Mouse (Mus musculus) heart, embryonic 16.5 days (tissue): ENCODE measurements around the gene Tgfb3. TPM values are rescaled to one million over a fixed set of nuclear protein-coding genes. Genes with fewer than 3 reads are reported as not detected.

Experiments used
- ATAC-seq: fragments of 200-750 bp; cut with Nextera tagmentation; replicated peaks from 2 replicates; pipeline ENCODE4 v1.8.0; 2017; ENCODE audit warnings: moderate number of reproducible peaks; ENCODE audit not compliant: insufficient read depth, low FRiP score; ENCODE audit errors: extremely low read depth
- H3K27ac ChIP-seq: fragments of 300-500 bp; sonication (generic); 2 replicates; pipeline ENCODE4 v1.5.1; 2014; ENCODE audit warnings: mild to moderate bottlenecking, low read length, control low read depth, moderate library complexity
- H3K27me3 ChIP-seq: fragments of 300-500 bp; sonication (generic); 2 replicates; pipeline ENCODE4 v1.6.1; 2014; ENCODE audit warnings: low read length, mixed read lengths; ENCODE audit not compliant: control insufficient read depth, insufficient read depth
- H3K36me3 ChIP-seq: fragments of 300-500 bp; sonication (generic); 2 replicates; pipeline ENCODE4 v1.6.1; 2014; ENCODE audit not compliant: control insufficient read depth, insufficient read depth
- H3K4me1 ChIP-seq: fragments of 300-500 bp; sonication (generic); 2 replicates; pipeline ENCODE4 v1.6.1; 2014; ENCODE audit warnings: low read length, mixed read lengths; ENCODE audit not compliant: control insufficient read depth, insufficient read depth
- H3K4me2 ChIP-seq: fragments of 300-500 bp; sonication (generic); 2 replicates; pipeline ENCODE4 v1.6.1; 2014; ENCODE audit warnings: low read depth, mild to moderate bottlenecking, control low read depth, low read length
- H3K4me3 ChIP-seq: fragments of 300-500 bp; sonication (generic); 2 replicates; pipeline ENCODE4 v1.5.1; 2014; ENCODE audit warnings: mild to moderate bottlenecking, control low read depth, low read length
- H3K9ac ChIP-seq: fragments of 300-500 bp; sonication (generic); 2 replicates; pipeline ENCODE4 v1.6.1; 2014; ENCODE audit warnings: low read length, control low read depth
- H3K9me3 ChIP-seq: fragments of 300-500 bp; sonication (generic); replicated peaks from 2 replicates; pipeline ENCODE4 v1.6.1; 2016; ENCODE audit warnings: low read length; ENCODE audit not compliant: control insufficient read depth
- WGBS: fragments of 180-500 bp; shearing (Covaris S2); extraction: QIAGEN DNeasy Blood & Tissue Kit; methylation state at CpG from one replicate; pipeline ENCODE4 v1.1.7; 2014; 5-methylcytosine and 5-hydroxymethylcytosine counted together
- polyA plus RNA-seq: library from polyadenylated mRNA; unstranded; fragments of >200 nt; fragmentation: Nextera tagmentation; extraction: Ambion mirVana; gene quantifications from 2 replicates; pipeline ENCODE4 v1.2.1, GENCODE M21; 2015

The Tgfb3 gene
- polyA plus RNA-seq, 1 experiment from 2014 or later: 23.9 TPM

DNA sequence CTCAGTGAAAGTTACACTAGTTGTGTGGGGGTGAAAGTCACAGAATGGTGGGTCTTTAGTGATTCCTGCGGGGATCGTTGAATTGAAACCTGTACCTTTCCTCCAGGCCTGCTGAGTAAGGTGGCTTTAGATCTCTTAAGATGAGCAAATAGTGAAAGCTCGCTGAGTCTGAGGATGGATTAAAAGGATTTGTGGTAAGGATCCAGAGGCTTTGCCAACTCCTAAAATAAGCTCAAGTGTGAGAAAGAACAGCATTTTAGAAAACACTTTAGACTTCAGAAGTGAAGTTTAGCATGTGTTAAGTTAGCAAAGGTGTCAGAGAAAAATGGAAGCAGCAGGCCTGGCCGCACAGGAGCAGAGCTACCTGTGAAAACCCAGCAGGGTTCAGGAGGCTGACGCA is 61.5 kb downstream of the Tgfb3 start:
- 73% methylated on average over 5 of the region's 5 CpGs for WGBS
- H3K9me3 ChIP-seq: no peaks in the 10 kb centered on the region
- no peak overlapping the region for H3K4me2 ChIP-seq
- H3K9ac ChIP-seq: no peak overlapping the region
- H3K4me1 ChIP-seq: no peaks in the 10 kb centered on the region; the same call in 1 of the 2 replicates
- no peak for ATAC-seq
- no peak overlapping the region for H3K27ac ChIP-seq
- H3K4me3 ChIP-seq: no peak overlapping the region
- H3K36me3 ChIP-seq: peaks cover 5% of the 10 kb centered on the region; the same call in 1 of the 2 replicates
- no peaks in the 10 kb centered on the region for H3K27me3 ChIP-seq

DNA sequence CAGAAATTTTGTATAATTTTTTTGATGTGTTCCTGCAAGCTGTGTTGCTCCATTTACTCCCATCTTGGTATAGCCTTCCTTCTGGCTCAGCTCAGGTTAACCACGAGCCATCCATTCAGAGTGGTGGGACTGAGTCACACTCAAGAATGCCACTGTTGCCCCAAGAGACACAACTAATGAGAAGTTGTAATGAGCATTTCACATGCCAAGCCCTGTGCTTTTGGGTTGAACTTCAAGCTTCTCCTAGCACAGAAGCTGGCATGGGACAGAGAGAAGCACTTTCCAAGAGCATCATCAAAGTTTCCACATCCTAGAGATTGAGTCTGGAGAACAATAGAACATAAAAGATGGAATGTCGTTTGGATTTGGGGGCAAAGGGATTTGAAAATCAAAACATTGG is 63.7 kb downstream of the Tgfb3 start:
- ATAC-seq: no peak
- H3K4me3 ChIP-seq: no peak overlapping the region
- H3K4me1 ChIP-seq: no peaks in the 10 kb centered on the region
- H3K4me2 ChIP-seq: no peak overlapping the region
- 66% methylated on average over 2 of the region's 2 CpGs for WGBS
- no peaks in the 10 kb centered on the region for H3K9me3 ChIP-seq
- H3K36me3 ChIP-seq: peaks cover 5% of the 10 kb centered on the region; the same call in 1 of the 2 replicates
- no peak overlapping the region for H3K9ac ChIP-seq
- no peaks in the 10 kb centered on the region for H3K27me3 ChIP-seq
- H3K27ac ChIP-seq: no peak overlapping the region

DNA sequence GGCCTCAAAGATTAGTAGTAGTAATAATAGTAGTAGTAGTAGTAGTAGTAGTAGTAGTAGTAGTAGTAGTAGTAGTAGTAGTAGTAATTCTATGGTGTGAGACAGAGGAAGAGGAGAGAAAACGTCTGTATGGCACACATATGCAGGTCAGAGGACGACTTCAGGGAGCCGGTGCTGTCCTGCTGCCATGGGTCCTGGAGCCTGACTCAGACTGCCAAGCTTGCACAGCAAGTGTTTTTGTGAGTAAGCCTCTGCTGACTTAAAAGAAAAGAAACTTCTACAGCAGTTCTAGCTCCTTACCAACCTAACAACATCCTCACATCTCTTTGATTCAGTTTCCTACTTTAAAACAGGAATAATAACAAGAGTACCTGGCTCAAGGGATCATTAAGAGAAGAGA is 64.2 kb downstream of the Tgfb3 start:
- no peaks in the 10 kb centered on the region for H3K9me3 ChIP-seq
- no peak overlapping the region for H3K9ac ChIP-seq
- H3K27me3 ChIP-seq: no peaks in the 10 kb centered on the region
- no peak overlapping the region for H3K27ac ChIP-seq
- peaks cover 5% of the 10 kb centered on the region; the same call in 1 of the 2 replicates for H3K36me3 ChIP-seq
- 86% methylated on average over 3 of the region's 3 CpGs for WGBS
- no peak overlapping the region for H3K4me3 ChIP-seq
- no peak for ATAC-seq
- H3K4me1 ChIP-seq: no peaks in the 10 kb centered on the region
- H3K4me2 ChIP-seq: no peak overlapping the region

DNA sequence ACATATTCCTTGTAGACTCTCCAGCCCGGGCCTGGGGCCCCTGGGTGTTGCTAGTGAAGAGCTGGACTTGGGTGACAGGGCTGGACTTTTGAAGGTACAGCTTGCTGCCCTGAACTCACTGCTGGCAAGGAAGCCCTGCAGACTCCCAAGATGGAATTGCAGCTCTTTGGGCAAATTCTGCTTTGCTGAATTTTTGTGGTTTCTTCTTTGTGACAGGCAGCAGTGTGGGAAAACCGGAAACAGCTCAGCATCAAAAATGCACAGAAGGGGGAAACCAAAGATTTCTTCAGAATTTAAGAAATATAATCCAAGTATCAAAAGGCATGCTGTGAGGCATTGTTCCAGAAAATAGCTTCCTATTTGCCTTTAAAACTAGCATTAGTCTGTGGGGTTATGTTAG is 64.7 kb downstream of the Tgfb3 start:
- peaks cover 5% of the 10 kb centered on the region; the same call in 1 of the 2 replicates for H3K36me3 ChIP-seq
- WGBS: 79% methylated on average over 2 of the region's 2 CpGs
- no peak for ATAC-seq

DNA sequence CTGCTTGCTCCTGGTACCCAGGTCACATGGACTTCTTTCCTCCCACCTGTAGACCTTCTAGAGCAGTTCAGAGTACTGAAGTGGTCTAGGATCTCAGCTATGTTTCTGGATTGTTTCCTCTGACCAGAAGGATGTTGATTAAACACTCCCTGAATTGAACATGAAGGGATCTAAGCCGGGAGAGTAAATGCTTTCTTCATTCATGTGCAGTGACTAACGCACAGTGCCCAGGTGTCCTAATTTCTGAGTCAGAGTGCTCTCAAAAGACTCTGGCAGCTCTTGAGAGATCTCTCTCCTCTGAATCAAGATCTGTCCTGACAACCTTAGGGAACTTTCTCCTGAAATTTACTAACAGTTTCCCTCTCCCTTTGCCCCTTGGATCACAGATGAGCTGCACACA is 66.6 kb downstream of the Tgfb3 start:
- no peak overlapping the region for H3K4me3 ChIP-seq
- H3K4me2 ChIP-seq: no peak overlapping the region
- peaks cover 5% of the 10 kb centered on the region; the same call in 1 of the 2 replicates for H3K36me3 ChIP-seq
- H3K9me3 ChIP-seq: no peaks in the 10 kb centered on the region
- peaks cover 11% of the 10 kb centered on the region for H3K4me1 ChIP-seq
- no peak overlapping the region for H3K27ac ChIP-seq
- WGBS: 74% methylated on average over 2 of the region's 2 CpGs
- no peak overlapping the region for H3K9ac ChIP-seq
- no peak for ATAC-seq
- no peaks in the 10 kb centered on the region for H3K27me3 ChIP-seq

More for the DNA sequence above, 64.7 kb downstream of the Tgfb3 start:
- Histone ChIP-seq H3K27me3 (no peaks in the 10 kb centered on the region), H3K4me1 (no peaks in the 10 kb centered on the region), H3K4me3 (no peak overlapping the region), H3K9me3 (no peaks in the 10 kb centered on the region), H3K4me2 (no peak overlapping the region), H3K9ac (no peak overlapping the region), H3K27ac (no peak overlapping the region)

DNA sequence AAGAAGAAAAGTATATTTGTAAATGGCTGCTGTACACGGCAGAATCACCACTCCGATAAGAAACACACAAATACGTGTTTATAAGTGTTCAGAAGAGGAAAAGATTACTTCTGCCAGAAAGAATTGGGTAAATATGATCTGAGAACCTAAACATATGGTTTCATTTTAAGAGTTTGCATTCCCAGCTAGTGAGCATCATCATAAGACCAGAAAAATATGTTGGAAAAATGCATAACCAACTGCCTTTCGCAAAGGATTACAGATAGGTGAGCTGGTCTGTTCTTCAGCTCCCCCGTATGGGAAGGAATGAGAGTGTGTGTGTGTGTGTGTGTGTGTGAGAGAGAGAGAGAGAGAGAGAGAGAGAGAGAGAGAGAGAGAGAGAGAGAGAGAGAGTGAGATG is 68.2 kb downstream of the Tgfb3 start:
- peaks cover 14% of the 10 kb centered on the region for H3K4me1 ChIP-seq
- H3K27me3 ChIP-seq: no peaks in the 10 kb centered on the region
- H3K4me3 ChIP-seq: no peak overlapping the region
- H3K9ac ChIP-seq: no peak overlapping the region
- H3K9me3 ChIP-seq: no peaks in the 10 kb centered on the region
- H3K4me2 ChIP-seq: no peak overlapping the region
- H3K27ac ChIP-seq: no peak overlapping the region
- no peak for ATAC-seq
- H3K36me3 ChIP-seq: peaks cover 5% of the 10 kb centered on the region; the same call in 1 of the 2 replicates
- 79% methylated on average over 5 of the region's 5 CpGs for WGBS

DNA sequence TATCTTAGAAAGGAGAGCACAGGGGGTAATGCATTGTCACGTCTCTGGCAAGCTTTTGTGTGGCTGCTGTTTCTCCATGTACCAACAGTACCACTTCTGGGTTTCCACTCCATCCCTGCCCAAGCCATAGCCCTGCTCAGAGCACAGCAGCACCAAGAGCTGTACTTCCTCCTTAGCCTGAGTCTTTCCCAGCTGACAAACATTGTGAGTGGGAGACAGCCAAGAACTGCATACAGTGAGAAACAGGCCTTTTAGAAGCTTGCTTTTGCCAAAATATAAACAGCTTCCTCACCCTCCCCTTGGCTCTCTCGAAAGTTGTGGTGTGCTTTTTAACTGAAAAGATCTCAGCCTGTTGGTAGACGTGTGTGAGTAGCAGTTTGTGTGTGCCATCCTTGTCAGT is 71.5 kb downstream of the Tgfb3 start:
- ATAC-seq: no peak
- Histone ChIP-seq H3K4me1 (peaks cover 14% of the 10 kb centered on the region), H3K36me3 (no peaks in the 10 kb centered on the region), H3K27me3 (no peaks in the 10 kb centered on the region), H3K9me3 (no peaks in the 10 kb centered on the region), H3K27ac (peak overlapping the region; percentile 37), H3K4me3 (no peak overlapping the region), H3K4me2 (no peak overlapping the region), H3K9ac (no peak overlapping the region)
- WGBS: 59% methylated on average over 3 of the region's 3 CpGs

Other genes with a start within 250 kb of the Tgfb3 start
- gene Ift43, start 3.5 kb upstream of the Tgfb3 start, polyA plus RNA-seq: 116 and 118 TPM in 2 replicates
- gene Gpatch2l, start 162.8 kb upstream of the Tgfb3 start, polyA plus RNA-seq: 12.2 and 12.8 TPM in 2 replicates